Mouse (Mus musculus): ENCODE data around the gene Ermn.

DNA sequence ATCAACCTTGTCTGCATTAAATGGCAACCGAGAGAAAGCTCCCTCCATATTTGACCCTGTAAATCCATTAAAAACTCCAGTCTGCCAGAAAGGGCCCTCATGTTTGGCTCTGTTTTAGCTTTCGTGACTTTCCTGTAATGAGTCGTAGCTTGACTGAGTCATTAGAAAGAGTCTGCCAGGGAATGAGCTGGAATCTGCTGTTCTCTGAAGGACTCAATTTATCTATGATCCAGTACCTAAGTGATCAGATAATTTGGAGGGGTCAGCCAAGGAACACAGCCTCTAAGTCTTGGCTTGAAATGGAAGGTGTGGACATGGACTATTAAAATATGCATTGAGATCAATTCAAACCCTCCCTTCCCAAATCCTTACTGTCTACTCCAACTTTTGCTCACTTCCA, 21.2 kb downstream of the Ermn start:
- no peak for TF ChIP-seq POLR2A (IDR thresholded peaks at IDR 0.05; ENCODE audit: borderline replicate concordance, low read depth, low read length)
- TF ChIP-seq CTCF (IDR thresholded peaks at IDR 0.05; ENCODE audit: low read depth, low read length): no peak

All from bone marrow macrophage, adult 2 months (primary cell).